Mouse (Mus musculus): ENCODE measurements around the gene Sfi1. TPM values are rescaled to one million over a fixed set of nuclear protein-coding genes. Genes with fewer than 3 reads are reported as not detected.
A peak's percentile ranks its signal among the peaks of the same experiment; 100 is the strongest.

Sfi1 gene
- total RNA-seq (2012; rRNA removed) (17.5 and 25.2 TPM in 2 replicates), total RNA-seq (2014; rRNA removed) (10.2 and 10.8 TPM in 2 replicates), polyA plus RNA-seq (2012; ENCODE audit: insufficient read length, low read depth) (17.4 and 22.6 TPM in 2 replicates)

DNA sequence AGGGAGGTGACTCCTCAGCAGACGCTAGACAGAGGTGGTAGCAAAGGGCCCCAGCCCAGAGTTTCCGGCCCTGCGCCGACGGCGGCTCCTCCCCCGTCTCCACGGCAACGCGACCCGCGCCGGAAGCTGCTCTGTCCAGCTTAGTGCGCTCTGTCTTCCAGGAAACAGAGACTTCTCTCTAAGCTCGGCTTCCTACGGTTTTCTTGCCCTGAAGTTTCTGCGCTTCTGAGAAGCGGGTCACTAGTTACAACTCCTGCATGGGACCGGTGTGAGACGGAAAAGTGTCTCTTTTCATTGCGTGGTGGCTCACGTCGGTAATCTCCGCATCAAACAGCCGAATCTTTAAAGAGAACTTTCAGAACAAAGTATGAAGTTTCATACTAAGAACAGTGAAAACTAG lies at the start of gene Sfi1:
Sfi1 (minus strand) TSS at position 101 of the 400 bp plus-strand sequence.
- no peak for TF ChIP-seq PAX5 (IDR thresholded peaks at IDR 0.05; ENCODE audit: low read length)
- TF ChIP-seq E2F4 (IDR thresholded peaks at IDR 0.05; ENCODE audit: insufficient replicate concordance, low read depth, low read length) = no peak
- TF ChIP-seq CTCF (conservative IDR thresholded peaks at IDR 0.05 in 1 of 2, IDR thresholded peaks at IDR 0.05 in 1 of 2; ENCODE audit: low read depth in 2 of 2, low read length in 2 of 2) = no peak
- no peak for TF ChIP-seq USF2 (conservative IDR thresholded peaks at IDR 0.05; ENCODE audit: low read depth, low read length)
- no peak for TF ChIP-seq MAZ (IDR thresholded peaks at IDR 0.05; ENCODE audit: low read depth, low read length)
- TF ChIP-seq TBP (conservative IDR thresholded peaks at IDR 0.05; ENCODE audit: low read depth, low read length) = no peak
- TF ChIP-seq MAX (IDR thresholded peaks at IDR 0.05; ENCODE audit: low read length) = no peak
- TF ChIP-seq USF1 (IDR thresholded peaks at IDR 0.05; ENCODE audit: low read depth, low read length) = no peak
- H3K4me3 ChIP-seq (replicated peaks in 1 of 3; ENCODE audit: low read depth in 2 of 3, low read length in 2 of 3, poor library complexity in 1 of 3) = peak within 1 kb of the TSS in 1 of 3 experiments; percentile 0
- H3K79me2 ChIP-seq (replicated peaks; ENCODE audit: control insufficient read depth, extremely low read depth, insufficient read depth, poor library complexity, severe bottlenecking) = no peaks in the 10 kb centered on the region
- H3K4me1 ChIP-seq (ENCODE audit: control insufficient read depth in 1 of 2, insufficient read depth in 2 of 2) = no peaks in the 10 kb centered on the region
- no peak for DNase-seq (ENCODE audit: extremely low read depth)
- H3K27ac ChIP-seq (ENCODE audit: insufficient read depth, low read depth) = no peak within 1 kb of the TSS
- no peak within 1 kb of the TSS for H3K4me2 ChIP-seq (ENCODE audit: insufficient read depth, low read depth, poor library complexity, severe bottlenecking)
- H3K27me3 ChIP-seq (replicated peaks) = no peaks in the 10 kb centered on the region
- no peak within 1 kb of the TSS for H3K9ac ChIP-seq (ENCODE audit: insufficient read depth, low read depth)
- dilution Hi-C loops (cut with MboI; ENCODE audit: extremely low pct_ligation_motif_present, extremely low pct_unique_long_range_greater_than_20kb, low sequenced_read_pairs) (no loop called here), in situ Hi-C loops (cut with MboI; ENCODE audit: low pct_ligation_motif_present, low pct_unique_long_range_greater_than_20kb, low sequenced_read_pairs) (no loop called here)
- peaks cover 15% of the 10 kb centered on the region for H3K9me3 ChIP-seq (replicated peaks; ENCODE audit: low read length)
- H3K36me3 ChIP-seq (replicated peaks in 1 of 2; ENCODE audit: control insufficient read depth in 1 of 2, insufficient read depth in 1 of 2, low read length in 1 of 2) = no peaks in the 10 kb centered on the region

DNA sequence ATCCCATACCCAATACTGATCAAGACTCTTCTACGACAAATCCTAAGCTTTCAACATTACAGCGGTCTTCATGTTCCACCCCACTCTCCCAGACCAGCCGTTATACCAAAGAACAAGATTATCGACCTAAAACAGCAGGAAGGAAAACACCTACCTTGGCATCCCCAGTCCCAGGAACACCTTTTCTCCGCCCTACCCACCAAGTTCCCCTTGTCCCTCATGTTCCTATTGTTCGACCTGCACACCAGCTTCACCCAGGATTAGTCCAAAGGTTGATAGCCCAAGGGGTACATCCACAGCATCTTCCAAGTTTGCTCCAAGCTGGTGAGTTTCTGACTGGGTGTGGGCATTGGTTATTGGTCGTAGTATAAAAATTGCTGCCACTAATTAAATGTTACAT lies 49.1 kb upstream of the Sfi1 start:
- Histone ChIP-seq H3K4me2 (ENCODE audit: insufficient read depth, low read depth, poor library complexity, severe bottlenecking) (no peak overlapping the region), H3K9me3 (replicated peaks; ENCODE audit: low read length) (peaks cover 6% of the 10 kb centered on the region), H3K4me3 (replicated peaks in 1 of 3; ENCODE audit: low read depth in 2 of 3, low read length in 2 of 3, poor library complexity in 1 of 3) (no peak overlapping the region), H3K36me3 (replicated peaks in 1 of 2; ENCODE audit: control insufficient read depth in 1 of 2, insufficient read depth in 1 of 2, low read length in 1 of 2) (peaks cover 78 to 95% of the 10 kb centered on the region in 2 experiments), H3K27ac (ENCODE audit: insufficient read depth, low read depth) (no peak overlapping the region), H3K4me1 (ENCODE audit: control insufficient read depth in 1 of 2, insufficient read depth in 2 of 2) (no peaks in the 10 kb centered on the region), H3K9ac (ENCODE audit: insufficient read depth, low read depth) (no peak overlapping the region), H3K27me3 (replicated peaks) (no peaks in the 10 kb centered on the region), H3K79me2 (replicated peaks; ENCODE audit: control insufficient read depth, extremely low read depth, insufficient read depth, poor library complexity, severe bottlenecking) (no peaks in the 10 kb centered on the region)
- dilution Hi-C loops (cut with MboI; ENCODE audit: extremely low pct_ligation_motif_present, extremely low pct_unique_long_range_greater_than_20kb, low sequenced_read_pairs) = no loop called here
- no peak for TF ChIP-seq E2F4 (IDR thresholded peaks at IDR 0.05; ENCODE audit: insufficient replicate concordance, low read depth, low read length)
- no peak for TF ChIP-seq BHLHE40 (IDR thresholded peaks at IDR 0.05; ENCODE audit: low read depth, low read length)
- no peak for TF ChIP-seq NELFE (IDR thresholded peaks at IDR 0.05; ENCODE audit: low read depth, low read length)
- TF ChIP-seq MXI1 (IDR thresholded peaks at IDR 0.05; ENCODE audit: low read depth, low read length) = no peak
- TF ChIP-seq HCFC1 (IDR thresholded peaks at IDR 0.05; ENCODE audit: low read depth, low read length) = no peak
- no peak for TF ChIP-seq TCF12 (IDR thresholded peaks at IDR 0.05; ENCODE audit: low read depth, low read length)
- TF ChIP-seq GABPA (IDR thresholded peaks at IDR 0.05; ENCODE audit: insufficient replicate concordance, low read depth, low read length) = no peak
- TF ChIP-seq ETS1 (conservative IDR thresholded peaks at IDR 0.05; ENCODE audit: low read depth, low read length) = no peak
- TF ChIP-seq MAX (IDR thresholded peaks at IDR 0.05; ENCODE audit: low read length) = no peak
- no peak for DNase-seq (ENCODE audit: extremely low read depth)
- in situ Hi-C loops (cut with MboI; ENCODE audit: low pct_ligation_motif_present, low pct_unique_long_range_greater_than_20kb, low sequenced_read_pairs) = no loop called here
